Comparison of ENCODE assay signal across 24 mouse cellular contexts in genomic region chr17:31680450-31680849, GRCm38 (mm10). TPM values are rescaled to one million over a fixed set of nuclear protein-coding genes. Genes with fewer than 3 reads are reported as not detected.
"Had no signal": no experiment of that assay in that cellular context is flagged by ENCODE, and none has a peak within 500 bp of the region (broad histone marks: within the 10 kb centered on the region; RNA-seq: fewer than 3 reads in every experiment).

No protein-coding gene starts in this region.

- H3K4me2 ChIP-seq: lung, embryonic 14.5 days; midbrain, embryonic 12.5 days; midbrain, embryonic 15.5 days; neural tube, embryonic 13.5 days; neural tube, embryonic 15.5 days; stomach, embryonic 15.5 days had no signal

- H3K36me3 ChIP-seq: midbrain, embryonic 10.5 days; midbrain, embryonic 12.5 days; midbrain, embryonic 15.5 days; neural tube, embryonic 13.5 days; neural tube, embryonic 15.5 days; stomach, embryonic 15.5 days had no signal

- DNase-seq: lung, adult 18-20 months; lung, embryonic 14.5 days; lung, postnatal 10 days; lung, postnatal 4 days; retina, postnatal 1 day; right cerebral cortex, adult 18-20 months; right cerebral cortex, postnatal 14 days; thymus, adult 2 months; thymus, postnatal 25 days; thymus, postnatal 4 days had no signal

- H3K9ac ChIP-seq: liver, embryonic 14.5 days; lung, embryonic 14.5 days; midbrain, embryonic 12.5 days; midbrain, embryonic 15.5 days; neural tube, embryonic 13.5 days; neural tube, embryonic 15.5 days; stomach, embryonic 15.5 days had no signal

- ATAC-seq: midbrain, embryonic 15.5 days had no signal

- H3K4me1 ChIP-seq: midbrain, embryonic 12.5 days; midbrain, embryonic 15.5 days had no signal

- H3K4me3 ChIP-seq: midbrain, embryonic 10.5 days; midbrain, embryonic 12.5 days; midbrain, embryonic 15.5 days; myocyte; neural tube, embryonic 13.5 days; neural tube, embryonic 15.5 days; stomach, embryonic 15.5 days had no signal

- H3K27me3 ChIP-seq: midbrain, embryonic 15.5 days; neural tube, embryonic 13.5 days; neural tube, embryonic 15.5 days; stomach, embryonic 15.5 days had no signal

- H3K27ac ChIP-seq: liver, embryonic 14.5 days; midbrain, embryonic 10.5 days; midbrain, embryonic 12.5 days; midbrain, embryonic 15.5 days; neural tube, embryonic 13.5 days; neural tube, embryonic 15.5 days; stomach, embryonic 15.5 days; stomach, postnatal 0 days had no signal

- H3K9me3 ChIP-seq: midbrain, embryonic 10.5 days; midbrain, embryonic 12.5 days; midbrain, embryonic 15.5 days; neural tube, embryonic 13.5 days; neural tube, embryonic 15.5 days; stomach, embryonic 15.5 days had no signal

RNA-seq across cellular contexts. Expression of gene Cryaa, which starts 2.8 kb away (rescaled TPM):
- total RNA-seq: megakaryocyte-erythroid progenitor cell, adult 5-6 weeks had no signal
- polyA plus RNA-seq: liver, embryonic 14.5 days; liver, embryonic 16.5 days; lung, embryonic 14.5 days; midbrain, embryonic 10.5 days; midbrain, embryonic 12.5 days; myocyte; neural tube, embryonic 11.5 days; neural tube, embryonic 13.5 days; testis, adult 2 months; urinary bladder, adult 2 months had no signal
